Mouse (Mus musculus) adrenal gland, postnatal 36 days (tissue): ENCODE results near the gene Adck2. TPM values are rescaled to one million over a fixed set of nuclear protein-coding genes. Genes with fewer than 3 reads are reported as not detected.

Source experiments
- DNase-seq, 2 experiments: peaks; one replicate each; pipeline ENCODE4 v3.0.0; 2021; ENCODE audit warnings: mixed read lengths in 1 of 2
- long read RNA-seq, 2 experiments: library from polyadenylated mRNA; stranded (forward); transcript quantifications; one replicate each; pipeline ENCODE4 v2.0.0; 2021; ENCODE audit warnings: borderline sequencing depth in 2 of 2
- total RNA-seq, 2 experiments: library from RNA; stranded (reverse); gene quantifications; 2 replicates each; pipeline ENCODE4 v1.2.3; 2021

Adck2 gene
- total RNA-seq: 10 to 100 TPM; 21.4 to 26.9 TPM
- long read RNA-seq, experiment 1, transcript Adck2-204 (8 exons, 3,542 nt): major isoform, 11 of 13 reads
- long read RNA-seq, experiment 1, partial matches to known transcripts: 0 of 13 reads
- long read RNA-seq, experiment 1, other reads (novel, unspliced or antisense): 2 of 13 reads
- long read RNA-seq, experiment 2, transcript Adck2-204 (8 exons, 3,542 nt): major isoform, 17 of 17 reads
- long read RNA-seq, experiment 2, partial matches to known transcripts: 0 of 17 reads
- long read RNA-seq, experiment 2, other reads (novel, unspliced or antisense): 0 of 17 reads

GRCm38 (mm10) chr6:39573791-39574554 lies at the start of gene Adck2:
Gene Adck2, plus strand, starts transcription at chr6:39573873.
- DNase-seq: peak; percentile 90 to 91

GRCm38 (mm10) chr6:39526797-39527196 lies 46.9 kb upstream of the Adck2 start:
- DNase-seq: no peak

GRCm38 (mm10) chr6:39527337-39527784 lies 46.3 kb upstream of the Adck2 start:
- DNase-seq: no peak

- DNase-seq: no peak
These were observed 45.9 kb upstream of the Adck2 start for GRCm38 (mm10) chr6:39527811-39528210.

- DNase-seq: peak in 1 of 2 experiments; percentile 52
These were observed 44.8 kb upstream of the Adck2 start for GRCm38 (mm10) chr6:39528671-39529535.

- no peak for DNase-seq
These were observed 38.7 kb upstream of the Adck2 start for GRCm38 (mm10) chr6:39534944-39535343.

- no peak for DNase-seq
These were observed 37.1 kb upstream of the Adck2 start for GRCm38 (mm10) chr6:39536621-39537020.

GRCm38 (mm10) chr6:39537276-39537675 lies 36.4 kb upstream of the Adck2 start:
- DNase-seq: no peak

GRCm38 (mm10) chr6:39538227-39538626 lies 35.4 kb upstream of the Adck2 start:
- no peak for DNase-seq

- peak; percentile 27 to 69 for DNase-seq
These were observed 34.0 kb upstream of the Adck2 start for GRCm38 (mm10) chr6:39539679-39540155.

GRCm38 (mm10) chr6:39540563-39540962 lies 33.1 kb upstream of the Adck2 start:
- DNase-seq: no peak

- DNase-seq: peak; percentile 59 to 80
These were observed 30.8 kb upstream of the Adck2 start for GRCm38 (mm10) chr6:39542631-39543597.

GRCm38 (mm10) chr6:39543769-39544420 lies 29.8 kb upstream of the Adck2 start:
- DNase-seq: no peak

- DNase-seq: no peak
These were observed 28.2 kb upstream of the Adck2 start for GRCm38 (mm10) chr6:39545474-39545873.

- no peak for DNase-seq
These were observed 25.6 kb upstream of the Adck2 start for GRCm38 (mm10) chr6:39548030-39548429.

- peak; percentile 56 to 75 for DNase-seq
These were observed 21.6 kb upstream of the Adck2 start for GRCm38 (mm10) chr6:39551981-39552636.

GRCm38 (mm10) chr6:39554888-39555647 lies 18.6 kb upstream of the Adck2 start:
- no peak for DNase-seq

- DNase-seq: no peak
These were observed 18.1 kb upstream of the Adck2 start for GRCm38 (mm10) chr6:39555648-39555945.
